In genomic region chr11:8584925-8585324, GRCm38 (mm10) we compare ENCODE assay signal across 16 mouse cellular contexts.
A peak's percentile ranks its signal among the peaks of the same experiment; 100 is the strongest.
DNase-seq lines count a peak whose midpoint lies in the region; ATAC-seq lines count a peak whose summit lies in the region.
"Had no signal": no experiment of that assay in that cellular context is flagged by ENCODE, and none has a peak within 500 bp of the region (broad histone marks: within the 10 kb centered on the region; RNA-seq: fewer than 3 reads in every experiment).

No protein-coding gene starts in this region.

- H3K9me3 ChIP-seq in heart, embryonic 10.5 days, result no peaks in the 10 kb centered on the region
- H3K9me3 ChIP-seq in forebrain, embryonic 13.5 days (replicated peaks), result no peaks in the 10 kb centered on the region
- no peaks in the 10 kb centered on the region for H3K9me3 ChIP-seq in liver, embryonic 11.5 days (ENCODE audit: control insufficient read depth, low read length)
- H3K9me3 ChIP-seq: midbrain, embryonic 15.5 days had no signal

- no peak overlapping the region for H3K4me2 ChIP-seq in forebrain, embryonic 13.5 days
- H3K4me2 ChIP-seq in liver, embryonic 11.5 days, result no peak overlapping the region
- H3K4me2 ChIP-seq: midbrain, embryonic 15.5 days had no signal

- H3K4me1 ChIP-seq in heart, embryonic 10.5 days, result peaks cover 59% of the 10 kb centered on the region
- peaks cover 33% of the 10 kb centered on the region for H3K4me1 ChIP-seq in forebrain, embryonic 13.5 days
- H3K4me1 ChIP-seq in liver, embryonic 11.5 days (replicated peaks; ENCODE audit: control insufficient read depth, insufficient read depth, low read length), result peaks cover 13% of the 10 kb centered on the region

- no peak for DNase-seq in heart, embryonic 10.5 days (ENCODE audit: low spot score)
- DNase-seq in heart, adult 9 months (ENCODE audit: low spot score in 2 of 2), result no peak
- peak; percentile 49 for DNase-seq in Muller cell, postnatal 12 days (ENCODE audit: inconsistent ontology term)
- no peak for DNase-seq in liver, embryonic 11.5 days (ENCODE audit: low spot score)
- no peak for DNase-seq in frontal cortex, postnatal 25 days (ENCODE audit: low spot score in 2 of 2)
- DNase-seq in thymus, postnatal 10 days (ENCODE audit: low spot score in 2 of 2), result no peak
- DNase-seq: cerebellum, adult 2 months; kidney, postnatal 36 days; layer of hippocampus, postnatal 36 days; lung, postnatal 36 days had no signal

- 68% methylated on average over 1 of the region's 1 CpGs for WGBS in heart, embryonic 10.5 days
- WGBS in forebrain, embryonic 13.5 days, result 0% methylated on average over 1 of the region's 1 CpGs
- 100% methylated on average over 1 of the region's 1 CpGs for WGBS in macrophage (ENCODE audit: missing documents)
- 75% methylated on average over 1 of the region's 1 CpGs for WGBS in liver, embryonic 11.5 days

- peak overlapping the region; percentile 64 for H3K27ac ChIP-seq in heart, embryonic 10.5 days
- H3K27ac ChIP-seq in forebrain, embryonic 13.5 days, result peak overlapping the region; percentile 51; the same call in 1 of the 2 replicates
- H3K27ac ChIP-seq in macrophage, result peak overlapping the region; percentile 8; the same call in 1 of the 2 replicates
- H3K27ac ChIP-seq in liver, embryonic 11.5 days (ENCODE audit: low read depth, low read length), result no peak overlapping the region
- H3K27ac ChIP-seq: hindbrain, postnatal 0 days; liver, embryonic 14.5 days; midbrain, embryonic 15.5 days had no signal

- no peak overlapping the region for H3K9ac ChIP-seq in forebrain, embryonic 13.5 days
- no peak overlapping the region for H3K9ac ChIP-seq in liver, embryonic 11.5 days (ENCODE audit: low read depth, low read length)
- H3K9ac ChIP-seq: liver, embryonic 14.5 days; midbrain, embryonic 15.5 days had no signal

- H3K79me2 ChIP-seq in macrophage (ENCODE audit: inconsistent target), result peaks cover 92% of the 10 kb centered on the region

- ATAC-seq in forebrain, embryonic 13.5 days, result 0 out of 2 replicates have a peak, but pooled peaks have one; percentile 26
- ATAC-seq in liver, embryonic 11.5 days (replicated peaks; ENCODE audit: low FRiP score), result no peak
- ATAC-seq: CD4-positive, CD25-positive, alpha-beta regulatory T cell, adult 4 months; hindbrain, postnatal 0 days; midbrain, embryonic 15.5 days had no signal

- H3K27me3 ChIP-seq in heart, embryonic 10.5 days (ENCODE audit: insufficient read depth, poor library complexity, severe bottlenecking), result no peaks in the 10 kb centered on the region
- H3K27me3 ChIP-seq in forebrain, embryonic 13.5 days, result no peaks in the 10 kb centered on the region
- H3K27me3 ChIP-seq in liver, embryonic 11.5 days (replicated peaks; ENCODE audit: control insufficient read depth, insufficient read depth, low read length), result no peaks in the 10 kb centered on the region
- H3K27me3 ChIP-seq: midbrain, embryonic 15.5 days had no signal

- no peak overlapping the region for H3K4me3 ChIP-seq in heart, embryonic 10.5 days
- H3K4me3 ChIP-seq in forebrain, embryonic 13.5 days, result no peak overlapping the region
- H3K4me3 ChIP-seq in macrophage (ENCODE audit: inconsistent target), result no peak overlapping the region
- no peak overlapping the region for H3K4me3 ChIP-seq in liver, embryonic 11.5 days (ENCODE audit: low read depth, low read length)
- H3K4me3 ChIP-seq: midbrain, embryonic 15.5 days had no signal

- H3K36me3 ChIP-seq in heart, embryonic 10.5 days, result 0 out of 2 replicates have a peak, but pooled peaks cover 1% of the 10 kb centered on the region
- no peaks in the 10 kb centered on the region for H3K36me3 ChIP-seq in forebrain, embryonic 13.5 days (ENCODE audit: poor library complexity, severe bottlenecking)
- no peaks in the 10 kb centered on the region; the same call in 1 of the 2 replicates for H3K36me3 ChIP-seq in macrophage (ENCODE audit: inconsistent target)
- H3K36me3 ChIP-seq in liver, embryonic 11.5 days (ENCODE audit: control insufficient read depth, insufficient read depth, low read length), result no peaks in the 10 kb centered on the region
- H3K36me3 ChIP-seq: midbrain, embryonic 15.5 days had no signal
